16 mouse cellular contexts compared by ENCODE assay signal in the genomic region with DNA sequence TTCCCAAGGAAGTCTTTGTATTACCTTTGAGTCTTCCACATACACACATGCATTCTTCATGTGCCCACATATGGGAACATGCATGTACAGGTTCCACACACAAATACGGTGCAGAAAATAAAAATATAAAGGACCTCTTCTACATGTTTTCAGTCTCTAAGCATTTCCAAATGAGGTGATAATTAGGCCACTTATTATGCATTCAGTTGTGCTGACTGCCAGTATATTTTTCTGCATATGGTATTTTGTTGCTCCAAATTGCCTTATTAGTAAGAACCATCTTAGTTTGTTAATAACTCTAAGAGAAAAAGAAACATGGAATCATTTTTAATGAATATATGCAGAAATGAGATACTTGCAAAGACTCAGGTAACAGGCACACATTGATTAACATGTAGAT.
DNase-seq lines count a peak whose midpoint lies in the region; ATAC-seq and TF ChIP-seq lines count a peak whose summit lies in the region.
"Had no signal": no experiment of that assay in that cellular context is flagged by ENCODE, and none has a peak within 500 bp of the region (broad histone marks: within the 10 kb centered on the region; RNA-seq: fewer than 3 reads in every experiment).

No protein-coding gene starts in this region.

- WGBS in forebrain, embryonic 13.5 days: 46% methylated on average over 1 of the region's 1 CpGs
- WGBS in forebrain, embryonic 10.5 days: 94% methylated on average over 1 of the region's 1 CpGs
- WGBS in forebrain, embryonic 15.5 days: 49% methylated on average over 1 of the region's 1 CpGs

- no peaks in the 10 kb centered on the region for H3K9me3 ChIP-seq in forebrain, embryonic 13.5 days (replicated peaks)
- no peaks in the 10 kb centered on the region for H3K9me3 ChIP-seq in forebrain, embryonic 10.5 days
- H3K9me3 ChIP-seq in forebrain, embryonic 15.5 days: no peaks in the 10 kb centered on the region
- H3K9me3 ChIP-seq: embryonic facial prominence, embryonic 10.5 days; embryonic facial prominence, embryonic 12.5 days had no signal

- H3K27ac ChIP-seq in forebrain, embryonic 13.5 days: peak overlapping the region; percentile 55; the same call in 1 of the 2 replicates
- H3K27ac ChIP-seq in forebrain, embryonic 10.5 days: no peak overlapping the region
- H3K27ac ChIP-seq in forebrain, embryonic 15.5 days (replicated peaks): peak overlapping the region; percentile 62
- H3K27ac ChIP-seq: embryonic facial prominence, embryonic 10.5 days; embryonic facial prominence, embryonic 12.5 days had no signal

- no peak for TF ChIP-seq POLR2A in brain, embryonic 14.5 days (IDR thresholded peaks at IDR 0.05; ENCODE audit: borderline replicate concordance, extremely low read depth, insufficient read depth, insufficient read length, poor library complexity, severe bottlenecking)

- peak; percentile 36; the same call in 1 of the 2 replicates for ATAC-seq in forebrain, embryonic 13.5 days
- peak; percentile 45; the same call in 1 of the 2 replicates for ATAC-seq in forebrain, embryonic 15.5 days (replicated peaks)

- TF ChIP-seq CTCF in brain, embryonic 14.5 days (IDR thresholded peaks at IDR 0.05; ENCODE audit: borderline replicate concordance, extremely low read depth, insufficient read depth, insufficient read length): no peak

- H3K4me2 ChIP-seq in forebrain, embryonic 13.5 days: no peak overlapping the region
- H3K4me2 ChIP-seq in forebrain, embryonic 15.5 days (replicated peaks): no peak overlapping the region
- H3K4me2 ChIP-seq: embryonic facial prominence, embryonic 12.5 days had no signal

- no peak overlapping the region for H3K9ac ChIP-seq in forebrain, embryonic 13.5 days
- H3K9ac ChIP-seq in forebrain, embryonic 15.5 days (replicated peaks): no peak overlapping the region
- H3K9ac ChIP-seq: embryonic facial prominence, embryonic 12.5 days had no signal

- H3K4me3 ChIP-seq in forebrain, embryonic 13.5 days: no peak overlapping the region
- H3K4me3 ChIP-seq in forebrain, embryonic 10.5 days: no peak overlapping the region
- no peak overlapping the region for H3K4me3 ChIP-seq in forebrain, embryonic 15.5 days
- H3K4me3 ChIP-seq: embryonic facial prominence, embryonic 10.5 days; embryonic facial prominence, embryonic 12.5 days had no signal

- DNase-seq in forebrain, embryonic 10.5 days (ENCODE audit: extremely low spot score, low spot score): no peak
- DNase-seq in brain, embryonic 14.5 days (ENCODE audit: low read depth): peak; percentile 67
- no peak for DNase-seq in thymus, postnatal 4 days
- DNase-seq in heart, adult 18-20 months: no peak
- DNase-seq: adrenal gland, adult 2 months; adrenal gland, postnatal 10 days; adrenal gland, postnatal 25 days; cerebellum, adult 11-12 months; cerebellum, adult 2 months; cerebellum, adult 9-10 months; cerebellum, postnatal 10 days; cerebellum, postnatal 25 days had no signal

- no peaks in the 10 kb centered on the region for H3K27me3 ChIP-seq in forebrain, embryonic 13.5 days
- H3K27me3 ChIP-seq in forebrain, embryonic 10.5 days (ENCODE audit: poor library complexity, severe bottlenecking): no peaks in the 10 kb centered on the region; the same call in 1 of the 2 replicates
- H3K27me3 ChIP-seq in forebrain, embryonic 15.5 days: no peaks in the 10 kb centered on the region
- H3K27me3 ChIP-seq: embryonic facial prominence, embryonic 12.5 days had no signal

- no peaks in the 10 kb centered on the region for H3K36me3 ChIP-seq in forebrain, embryonic 13.5 days (ENCODE audit: poor library complexity, severe bottlenecking)
- peaks cover 31% of the 10 kb centered on the region for H3K36me3 ChIP-seq in forebrain, embryonic 10.5 days (replicated peaks)
- no peaks in the 10 kb centered on the region for H3K36me3 ChIP-seq in forebrain, embryonic 15.5 days

- peaks cover 27% of the 10 kb centered on the region for H3K4me1 ChIP-seq in forebrain, embryonic 13.5 days
- H3K4me1 ChIP-seq in forebrain, embryonic 10.5 days: peaks cover 44% of the 10 kb centered on the region
- peaks cover 22% of the 10 kb centered on the region for H3K4me1 ChIP-seq in forebrain, embryonic 15.5 days
- H3K4me1 ChIP-seq: embryonic facial prominence, embryonic 12.5 days had no signal
